Mouse (Mus musculus) ES-E14 (cell line): ENCODE results near the gene Gtpbp3. TPM values are rescaled to one million over a fixed set of nuclear protein-coding genes. Genes with fewer than 3 reads are reported as not detected.

Source experiments
- DNase-seq: peaks from one replicate; pipeline ENCODE4 v3.0.0-alpha.2; 2013; ENCODE audit warnings: low read depth, low spot score
- H3K27ac ChIP-seq: 2 replicates; pipeline ENCODE4 v1.5.1; 2012; ENCODE audit warnings: low read depth, mild to moderate bottlenecking, low read length, moderate library complexity, mixed read lengths; ENCODE audit not compliant: poor library complexity, insufficient read depth, severe bottlenecking
- H3K36me3 ChIP-seq: 2 replicates; pipeline ENCODE4 v1.6.1; 2012; ENCODE audit warnings: mild to moderate bottlenecking, low read length, moderate library complexity, mixed read lengths; ENCODE audit not compliant: control insufficient read depth, poor library complexity, insufficient read depth, severe bottlenecking
- H3K4me1 ChIP-seq, 2 experiments: fragments of 150-350 bp in 1 of 2; sonication (generic) in 1 of 2; 2 replicates each; pipeline ENCODE4 v1.6.1; 2012; ENCODE audit warnings: low read length in 2 of 2, mild to moderate bottlenecking in 1 of 2, mixed read lengths in 1 of 2; ENCODE audit not compliant: control insufficient read depth in 2 of 2, insufficient read depth in 2 of 2, poor library complexity in 1 of 2
- H3K4me3 ChIP-seq, 2 experiments: fragments of 150-350 bp in 1 of 2; sonication (generic) in 1 of 2; 2 replicates each; pipeline ENCODE4 v1.5.1; 2012; ENCODE audit warnings: low read length in 2 of 2, low read depth in 1 of 2, mild to moderate bottlenecking in 1 of 2, mixed read lengths in 1 of 2; ENCODE audit not compliant: insufficient read depth in 1 of 2, poor library complexity in 1 of 2, severe bottlenecking in 1 of 2
- H3K9ac ChIP-seq: 2 replicates; pipeline ENCODE4 v1.6.1; 2012; ENCODE audit warnings: low read depth, mild to moderate bottlenecking, low read length, mixed read lengths; ENCODE audit not compliant: poor library complexity, insufficient read depth, severe bottlenecking
- H3K9me3 ChIP-seq: fragments of 150-350 bp; sonication (generic); 2 replicates; pipeline ENCODE4 v1.6.1; 2012; ENCODE audit warnings: low read depth, mild to moderate bottlenecking, low read length; ENCODE audit not compliant: control insufficient read depth, insufficient read depth
- CHD2 ChIP-seq: IDR thresholded peaks from 2 replicates; pipeline ENCODE4 v1.6.1; 2014; ENCODE audit warnings: mild to moderate bottlenecking, low read depth, low read length, inconsistent platforms
- HCFC1 ChIP-seq: IDR thresholded peaks from 2 replicates; pipeline ENCODE4 v1.6.1; 2012; ENCODE audit warnings: low read length, inconsistent platforms, borderline replicate concordance; ENCODE audit not compliant: insufficient read depth
- MAFK ChIP-seq: IDR thresholded peaks from 2 replicates; pipeline ENCODE4 v1.6.1; 2014; ENCODE audit warnings: mild to moderate bottlenecking, low read depth, low read length, inconsistent platforms; ENCODE audit not compliant: insufficient read depth
- ZC3H11A ChIP-seq: IDR thresholded peaks from 2 replicates; pipeline ENCODE4 v1.6.1; 2012; ENCODE audit warnings: low read depth, mild to moderate bottlenecking, inconsistent platforms, low read length, borderline replicate concordance
- ZNF384 ChIP-seq: IDR thresholded peaks from 2 replicates; pipeline ENCODE4 v1.6.1; 2012; ENCODE audit warnings: low read depth, low read length, inconsistent platforms
- in situ Hi-C, 2 experiments: fragments of 600-800 bp; cut with MboI; formaldehyde crosslinking; loops; one replicate each; pipeline ENCODE4 v1.15.1; 2025; ENCODE audit warnings: low sequenced_read_pairs in 2 of 2, inconsistent platforms in 1 of 2; ENCODE audit not compliant: unreplicated experiment in 2 of 2
- total RNA-seq: library from RNA; depleted of rRNA; stranded (reverse); fragments of 300-350 nt; gene quantifications from 2 replicates; pipeline ENCODE4 v1.2.3, GENCODE M21; 2012

The Gtpbp3 gene
- total RNA-seq, 1 experiment = 60.4 TPM

- TF ChIP-seq CHD2 (no peak), MAFK (no peak), ZC3H11A (no peak), ZNF384 (no peak), HCFC1 (no peak)
- in situ Hi-C loops = no loop called here
- Histone ChIP-seq H3K36me3 (peaks cover 11% of the 10 kb centered on the region), H3K4me1 (peaks cover 2 to 32% of the 10 kb centered on the region in 2 experiments; a peak in 2 of 4 replicates), H3K4me3 (no peak overlapping the region), H3K27ac (no peak overlapping the region; the same call in 1 of the 2 replicates), H3K9ac (no peak overlapping the region), H3K9me3 (no peaks in the 10 kb centered on the region)
- no peak for DNase-seq
These were observed 9.3 kb downstream of the Gtpbp3 start for GRCm38 (mm10) chr8:71497077-71497645.

DNA sequence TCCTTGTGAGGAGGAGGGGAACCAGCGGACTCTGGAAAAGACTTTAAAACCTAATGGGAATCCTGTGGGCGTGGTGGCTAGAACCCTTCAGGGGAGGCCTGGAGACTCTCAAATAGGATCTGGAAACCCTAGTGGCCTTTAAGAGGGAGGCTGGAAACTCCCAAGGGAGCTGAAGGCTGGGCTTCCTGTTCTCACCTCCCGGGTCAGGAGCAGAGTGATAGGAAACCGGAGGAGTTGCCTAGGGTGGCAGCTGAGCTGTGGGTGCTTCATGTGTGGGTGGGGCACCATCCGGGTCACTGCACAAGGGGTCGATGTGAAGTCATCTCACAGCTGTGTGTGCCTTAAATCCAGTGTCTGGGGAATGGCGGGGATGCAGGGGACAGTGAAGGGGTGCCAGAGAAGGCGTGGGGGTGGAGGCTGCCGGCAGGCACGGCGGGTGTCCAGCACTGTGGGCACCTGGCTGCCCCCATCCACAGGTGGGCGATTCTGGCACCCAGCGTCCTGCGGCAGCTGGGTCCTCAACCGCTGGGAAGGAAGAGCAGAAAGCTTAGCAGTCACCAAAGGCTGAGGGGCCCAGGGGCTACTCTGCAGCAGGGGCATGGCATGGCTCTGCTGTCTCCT, 10.1 kb downstream of the Gtpbp3 start:
- Histone ChIP-seq H3K4me3 (peak overlapping the region in 1 of 2 experiments; percentile 29; a peak in 1 of 4 replicates), H3K27ac (peak overlapping the region; percentile 47; the same call in 1 of the 2 replicates), H3K36me3 (peaks cover 3% of the 10 kb centered on the region; the same call in 1 of the 2 replicates), H3K9me3 (no peaks in the 10 kb centered on the region), H3K4me1 (peaks cover 2 to 32% of the 10 kb centered on the region in 2 experiments; a peak in 2 of 4 replicates), H3K9ac (peak overlapping the region; percentile 49; the same call in 1 of the 2 replicates)
- TF ChIP-seq MAFK = no peak
- TF ChIP-seq ZNF384 = no peak
- no peak for TF ChIP-seq CHD2
- no peak for TF ChIP-seq ZC3H11A
- no peak for TF ChIP-seq HCFC1
- DNase-seq = no peak
- in situ Hi-C loops = no loop called here

- Histone ChIP-seq H3K36me3 (peaks cover 3% of the 10 kb centered on the region; the same call in 1 of the 2 replicates), H3K4me1 (peaks cover 2 to 32% of the 10 kb centered on the region in 2 experiments; a peak in 2 of 4 replicates), H3K9me3 (no peaks in the 10 kb centered on the region), H3K27ac (peak overlapping the region; percentile 88), H3K9ac (peak overlapping the region; percentile 49; the same call in 1 of the 2 replicates), H3K4me3 (0 out of 4 replicates have a peak overlapping the region, but pooled peaks of 1 of the 2 experiments have one; percentile 19)
- TF ChIP-seq ZC3H11A = no peak
- TF ChIP-seq ZNF384 = no peak
- TF ChIP-seq CHD2 = no peak
- no peak for TF ChIP-seq MAFK
- no peak for TF ChIP-seq HCFC1
- no peak for DNase-seq
- in situ Hi-C loops = no loop called here
These were observed 11.2 kb downstream of the Gtpbp3 start for GRCm38 (mm10) chr8:71498816-71499690.

DNA sequence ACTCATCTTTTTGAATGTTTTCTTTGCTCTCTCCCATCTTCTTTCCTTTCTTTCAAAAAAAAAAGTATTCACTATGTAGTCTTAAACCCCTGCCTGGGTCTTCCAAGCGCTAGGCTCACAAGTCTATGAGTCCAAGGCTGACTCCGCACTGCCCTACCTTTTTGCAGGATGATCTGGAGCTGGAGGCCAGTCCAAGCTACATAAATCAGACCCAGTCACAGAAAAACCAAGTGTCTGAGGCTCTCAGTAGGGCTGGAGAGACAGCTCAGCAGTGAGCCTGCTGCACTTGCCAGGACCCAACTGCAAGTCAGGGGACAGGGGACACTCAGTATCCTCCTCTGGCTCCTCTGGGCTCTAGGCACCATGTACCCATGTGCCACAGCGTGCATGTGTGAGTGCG, 16.4 kb downstream of the Gtpbp3 start:
- H3K36me3 ChIP-seq = no peaks in the 10 kb centered on the region; the same call in 1 of the 2 replicates
- H3K9ac ChIP-seq = no peak overlapping the region
- H3K27ac ChIP-seq = no peak overlapping the region
- in situ Hi-C loops = no loop called here
- no peak for TF ChIP-seq CHD2
- no peak for TF ChIP-seq ZNF384
- no peak for TF ChIP-seq MAFK
- TF ChIP-seq ZC3H11A = no peak
- no peak for TF ChIP-seq HCFC1
- H3K9me3 ChIP-seq = no peaks in the 10 kb centered on the region
- no peak for DNase-seq
- H3K4me1 ChIP-seq = peaks cover 4 to 11% of the 10 kb centered on the region in 2 experiments; a peak in 2 of 4 replicates
- no peak overlapping the region for H3K4me3 ChIP-seq
